Mouse (Mus musculus) cortical plate, adult 2 months (tissue): ENCODE results near the gene Txn2.

Experiments
- CTCF ChIP-seq: fragments of 200-500 bp; IDR thresholded peaks from 2 replicates; pipeline ENCODE4 v1.5.1; 2011; ENCODE audit warnings: mild to moderate bottlenecking, control low read depth, low read length; ENCODE audit not compliant: insufficient read depth; ENCODE audit errors: extremely low read depth
- POLR2A ChIP-seq: fragments of 200-500 bp; IDR thresholded peaks from 2 replicates; pipeline ENCODE4 v1.6.1; 2011; ENCODE audit warnings: mild to moderate bottlenecking, low read length, control low read depth; ENCODE audit not compliant: insufficient read depth; ENCODE audit errors: extremely low read depth

DNA sequence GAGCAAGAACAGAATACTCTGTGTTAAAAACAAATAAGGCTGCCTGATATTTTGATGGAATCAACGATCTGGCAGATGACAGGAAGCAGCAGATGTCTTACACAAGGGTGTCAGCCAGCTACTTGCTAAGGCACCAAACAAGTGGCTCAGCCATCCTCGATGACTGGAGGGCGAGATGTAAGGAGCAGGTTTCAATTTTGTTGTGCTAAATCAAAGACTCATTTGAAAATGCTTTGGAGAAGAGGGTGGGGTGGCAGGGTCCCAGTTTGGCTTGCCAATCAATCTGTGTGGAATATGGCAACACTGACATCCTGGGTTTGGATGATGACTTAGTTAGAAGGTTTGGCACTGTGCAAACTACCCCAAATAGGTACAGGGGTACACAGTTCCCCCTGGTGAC is 12.8 kb upstream of the Txn2 start:
- TF ChIP-seq POLR2A (no peak), CTCF (no peak)
